Mouse (Mus musculus) heart, embryonic 11.5 days (tissue): ENCODE measurements around the gene Tab1. TPM values are rescaled to one million over a fixed set of nuclear protein-coding genes. Genes with fewer than 3 reads are reported as not detected.

Experiments used
- ATAC-seq: fragments of 200-750 bp; cut with Nextera tagmentation; replicated peaks from 2 replicates; pipeline ENCODE4 v1.8.0; 2017; ENCODE audit warnings: moderate library complexity; ENCODE audit not compliant: insufficient number of reproducible peaks, low FRiP score, low TSS enrichment
- H3K27ac ChIP-seq: fragments of 300-500 bp; sonication (generic); 2 replicates; pipeline ENCODE4 v1.5.1; 2014; ENCODE audit warnings: mild to moderate bottlenecking, low read depth, low read length
- H3K27me3 ChIP-seq: fragments of 300-500 bp; sonication (generic); 2 replicates; pipeline ENCODE4 v1.6.1; 2014; ENCODE audit warnings: mild to moderate bottlenecking, low read length, mixed read lengths; ENCODE audit not compliant: control insufficient read depth, insufficient read depth
- H3K36me3 ChIP-seq: fragments of 300-500 bp; sonication (generic); 2 replicates; pipeline ENCODE4 v1.6.1; 2014; ENCODE audit warnings: mild to moderate bottlenecking, low read length, moderate library complexity, mixed read lengths; ENCODE audit not compliant: control insufficient read depth, insufficient read depth
- H3K4me1 ChIP-seq: fragments of 300-500 bp; sonication (generic); 2 replicates; pipeline ENCODE4 v1.6.1; 2014; ENCODE audit warnings: low read length; ENCODE audit not compliant: control insufficient read depth, insufficient read depth
- H3K4me2 ChIP-seq: fragments of 300-500 bp; sonication (generic); 2 replicates; pipeline ENCODE4 v1.6.1; 2014; ENCODE audit warnings: mild to moderate bottlenecking, moderate library complexity
- H3K4me3 ChIP-seq: fragments of 300-500 bp; sonication (generic); 2 replicates; pipeline ENCODE4 v1.5.1; 2014; ENCODE audit warnings: low read depth, low read length
- H3K9ac ChIP-seq: fragments of 300-500 bp; sonication (generic); 2 replicates; pipeline ENCODE4 v1.6.1; 2014; ENCODE audit warnings: mild to moderate bottlenecking, low read depth, low read length, moderate library complexity
- H3K9me3 ChIP-seq: fragments of 300-500 bp; sonication (generic); replicated peaks from 2 replicates; pipeline ENCODE4 v1.6.1; 2016; ENCODE audit warnings: low read length; ENCODE audit not compliant: control insufficient read depth
- WGBS: fragments of 180-500 bp; shearing (Covaris S2); extraction: QIAGEN DNeasy Blood & Tissue Kit; methylation state at CpG from one replicate; pipeline ENCODE4 v1.1.7; 2014; ENCODE audit not compliant: insufficient replicate concordance; 5-methylcytosine and 5-hydroxymethylcytosine counted together
- polyA plus RNA-seq: library from polyadenylated mRNA; unstranded; fragments of >200 nt; fragmentation: Nextera tagmentation; extraction: Ambion mirVana; gene quantifications from 2 replicates; pipeline ENCODE4 v1.2.1, GENCODE M21; 2014

Tab1 gene
- polyA plus RNA-seq, 1 experiment from 2014 or later = 18.8 TPM

DNA sequence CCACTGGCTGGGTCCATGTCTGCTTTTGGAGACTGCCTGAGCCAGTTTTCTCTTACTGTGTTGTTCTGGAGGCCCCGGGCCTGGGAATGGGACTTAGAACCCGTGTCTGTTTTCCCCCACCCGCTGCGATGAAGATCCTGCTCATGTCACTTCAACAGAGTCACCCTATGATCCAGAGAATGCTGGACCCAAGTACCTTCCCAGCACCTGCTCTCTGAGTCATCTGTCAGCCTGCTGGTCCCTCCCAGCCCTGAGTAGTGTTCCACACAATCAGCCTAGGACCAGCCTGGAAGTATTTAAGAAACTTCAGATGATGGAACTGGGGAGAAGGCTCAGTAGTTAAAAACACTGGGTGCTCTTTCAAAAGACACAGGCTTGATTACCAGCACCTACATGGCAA lies 30.8 kb downstream of the Tab1 start:
- H3K9me3 ChIP-seq = no peaks in the 10 kb centered on the region
- H3K27ac ChIP-seq = no peak overlapping the region
- no peak for ATAC-seq
- no peak overlapping the region for H3K9ac ChIP-seq
- peaks cover 8% of the 10 kb centered on the region for H3K4me1 ChIP-seq
- 87% methylated on average over 4 of the region's 4 CpGs for whole genome bisulfite sequencing
- no peaks in the 10 kb centered on the region for H3K27me3 ChIP-seq
- H3K36me3 ChIP-seq = peaks cover 28% of the 10 kb centered on the region
- no peak overlapping the region for H3K4me2 ChIP-seq
- H3K4me3 ChIP-seq = no peak overlapping the region

DNA sequence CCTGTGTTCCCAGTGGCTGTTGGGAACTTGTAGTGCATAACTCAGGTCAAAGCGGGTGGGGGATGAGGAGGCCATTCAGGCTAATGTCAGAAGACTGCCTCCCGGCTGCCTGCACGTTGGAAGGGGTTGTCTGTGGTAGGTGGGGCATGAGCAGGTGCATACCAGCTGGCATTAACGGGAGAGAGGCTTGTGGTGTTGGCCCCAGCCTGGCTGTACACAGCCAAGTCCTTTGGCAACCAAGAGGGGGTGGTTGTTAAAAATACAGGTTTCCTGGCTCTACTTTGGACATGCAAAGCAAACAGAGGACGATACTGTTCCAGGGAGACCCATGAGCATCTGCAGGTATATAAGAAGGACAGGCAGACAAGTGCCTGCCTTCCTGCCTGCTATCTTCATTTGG lies 32.5 kb downstream of the Tab1 start:
- H3K27ac ChIP-seq = no peak overlapping the region
- H3K9me3 ChIP-seq = no peaks in the 10 kb centered on the region
- peaks cover 21% of the 10 kb centered on the region for H3K36me3 ChIP-seq
- H3K4me1 ChIP-seq = no peaks in the 10 kb centered on the region
- ATAC-seq = no peak
- no peak overlapping the region for H3K4me3 ChIP-seq
- H3K4me2 ChIP-seq = no peak overlapping the region
- H3K27me3 ChIP-seq = no peaks in the 10 kb centered on the region
- H3K9ac ChIP-seq = no peak overlapping the region
- WGBS = 58% methylated on average over 5 of the region's 5 CpGs

DNA sequence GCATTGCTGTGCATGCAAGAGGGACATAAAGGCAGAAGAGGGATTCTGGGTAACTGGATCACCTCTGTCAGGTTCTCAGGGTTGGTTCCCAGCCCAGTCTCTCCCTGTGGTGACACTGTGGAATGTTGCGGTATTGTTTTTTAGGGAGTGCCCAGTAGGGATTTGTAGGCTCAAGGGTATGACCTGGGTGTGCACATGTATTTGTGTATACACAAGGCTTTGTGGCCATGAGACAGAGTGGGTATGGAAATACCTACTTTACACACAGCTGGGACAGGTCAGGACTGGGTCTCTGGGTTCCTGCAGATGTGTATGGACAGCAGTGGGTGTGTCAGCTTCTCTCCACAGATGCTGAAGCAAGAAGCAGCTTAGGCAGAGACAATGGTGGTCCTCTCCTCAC lies 36.6 kb downstream of the Tab1 start:
- WGBS = 87% methylated on average over 1 of the region's 1 CpGs
- ATAC-seq = no peak
- H3K27me3 ChIP-seq = peaks cover 12% of the 10 kb centered on the region

DNA sequence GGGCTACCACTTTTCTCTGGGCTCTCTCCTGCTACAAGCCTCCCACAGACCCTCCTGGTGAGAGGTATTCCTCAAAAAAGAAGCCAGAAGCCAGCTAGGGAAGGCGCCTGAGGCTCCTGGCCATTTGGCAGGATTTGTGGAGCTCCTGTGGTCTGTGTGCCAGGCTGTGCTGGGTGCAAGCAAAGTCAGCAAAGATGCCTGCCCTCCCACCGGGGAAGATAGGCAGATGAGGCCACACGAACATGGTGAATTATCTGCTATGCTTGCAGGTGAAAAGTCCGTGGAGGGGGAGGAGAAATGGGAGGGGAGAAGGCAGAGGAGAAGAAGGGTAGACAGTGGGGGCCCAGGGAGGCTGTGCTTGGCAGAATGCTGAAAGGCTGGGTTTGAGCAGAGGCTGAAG lies 37.4 kb downstream of the Tab1 start:
- Histone ChIP-seq H3K4me3 (no peak overlapping the region), H3K4me2 (no peak overlapping the region), H3K9me3 (no peaks in the 10 kb centered on the region), H3K27ac (no peak overlapping the region), H3K36me3 (no peaks in the 10 kb centered on the region), H3K9ac (no peak overlapping the region), H3K4me1 (peaks cover 7% of the 10 kb centered on the region; the same call in 1 of the 2 replicates), H3K27me3 (peaks cover 18% of the 10 kb centered on the region)
- 30% methylated on average over 4 of the region's 4 CpGs for WGBS
- ATAC-seq = no peak

More for the DNA sequence above, 36.6 kb downstream of the Tab1 start:
- Histone ChIP-seq H3K9ac (no peak overlapping the region), H3K36me3 (no peaks in the 10 kb centered on the region), H3K4me2 (no peak overlapping the region), H3K4me3 (no peak overlapping the region), H3K27ac (no peak overlapping the region), H3K4me1 (peaks cover 7% of the 10 kb centered on the region; the same call in 1 of the 2 replicates), H3K9me3 (no peaks in the 10 kb centered on the region)

DNA sequence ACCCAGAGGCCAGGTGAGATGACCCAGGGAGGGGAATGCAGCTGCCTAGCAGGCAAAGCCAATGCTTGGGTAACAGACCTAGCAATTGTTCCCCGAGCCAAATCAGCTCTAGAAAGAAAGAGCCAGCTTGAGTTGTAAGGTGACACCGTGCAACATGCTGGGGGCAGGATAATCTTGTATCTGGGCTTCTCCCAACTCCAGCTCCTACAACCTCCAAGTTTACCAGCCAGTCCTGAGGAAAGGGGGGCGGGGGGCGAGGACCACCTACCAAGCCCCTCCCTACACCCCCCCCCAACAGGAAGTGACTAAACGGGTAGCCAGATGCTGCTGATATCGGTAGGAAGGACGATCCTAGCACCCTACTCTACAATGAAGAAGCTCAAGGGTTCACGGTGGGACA lies 38.4 kb downstream of the Tab1 start:
- H3K4me2 ChIP-seq = peak overlapping the region; percentile 12

DNA sequence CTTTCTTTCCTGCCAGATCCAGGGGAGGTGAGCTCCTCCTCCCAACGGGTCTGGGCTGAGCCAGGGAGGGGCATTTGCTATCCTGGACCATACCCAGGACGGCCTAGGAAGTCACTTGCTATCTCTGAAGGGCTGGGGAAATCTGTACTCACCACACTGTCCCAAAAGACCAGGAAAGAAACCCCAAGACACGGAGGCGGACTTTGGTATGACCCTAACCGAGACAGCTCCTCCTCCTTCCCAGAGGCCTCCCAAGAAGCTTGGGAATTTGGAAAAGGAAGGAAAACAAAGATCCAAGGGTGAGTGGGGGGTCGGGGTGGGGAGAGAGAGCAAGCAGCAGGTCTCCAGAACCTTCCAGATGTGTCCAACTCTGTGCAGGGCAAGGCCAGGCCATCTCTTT lies 38.9 kb downstream of the Tab1 start:
- no peak overlapping the region for H3K4me3 ChIP-seq
- H3K4me1 ChIP-seq = peaks cover 7% of the 10 kb centered on the region; the same call in 1 of the 2 replicates
- peaks cover 22% of the 10 kb centered on the region for H3K27me3 ChIP-seq
- no peak for ATAC-seq
- H3K4me2 ChIP-seq = no peak overlapping the region
- no peaks in the 10 kb centered on the region for H3K36me3 ChIP-seq
- no peak overlapping the region for H3K9ac ChIP-seq
- WGBS = 14% methylated on average over 6 of the region's 6 CpGs
- H3K9me3 ChIP-seq = no peaks in the 10 kb centered on the region
- H3K27ac ChIP-seq = no peak overlapping the region

More for the DNA sequence above, 38.4 kb downstream of the Tab1 start:
- WGBS = 2% methylated on average over 8 of the region's 8 CpGs
- Histone ChIP-seq H3K9ac (no peak overlapping the region), H3K27me3 (peaks cover 22% of the 10 kb centered on the region), H3K36me3 (no peaks in the 10 kb centered on the region), H3K4me3 (no peak overlapping the region), H3K9me3 (no peaks in the 10 kb centered on the region), H3K27ac (no peak overlapping the region), H3K4me1 (peaks cover 7% of the 10 kb centered on the region; the same call in 1 of the 2 replicates)
- no peak for ATAC-seq

DNA sequence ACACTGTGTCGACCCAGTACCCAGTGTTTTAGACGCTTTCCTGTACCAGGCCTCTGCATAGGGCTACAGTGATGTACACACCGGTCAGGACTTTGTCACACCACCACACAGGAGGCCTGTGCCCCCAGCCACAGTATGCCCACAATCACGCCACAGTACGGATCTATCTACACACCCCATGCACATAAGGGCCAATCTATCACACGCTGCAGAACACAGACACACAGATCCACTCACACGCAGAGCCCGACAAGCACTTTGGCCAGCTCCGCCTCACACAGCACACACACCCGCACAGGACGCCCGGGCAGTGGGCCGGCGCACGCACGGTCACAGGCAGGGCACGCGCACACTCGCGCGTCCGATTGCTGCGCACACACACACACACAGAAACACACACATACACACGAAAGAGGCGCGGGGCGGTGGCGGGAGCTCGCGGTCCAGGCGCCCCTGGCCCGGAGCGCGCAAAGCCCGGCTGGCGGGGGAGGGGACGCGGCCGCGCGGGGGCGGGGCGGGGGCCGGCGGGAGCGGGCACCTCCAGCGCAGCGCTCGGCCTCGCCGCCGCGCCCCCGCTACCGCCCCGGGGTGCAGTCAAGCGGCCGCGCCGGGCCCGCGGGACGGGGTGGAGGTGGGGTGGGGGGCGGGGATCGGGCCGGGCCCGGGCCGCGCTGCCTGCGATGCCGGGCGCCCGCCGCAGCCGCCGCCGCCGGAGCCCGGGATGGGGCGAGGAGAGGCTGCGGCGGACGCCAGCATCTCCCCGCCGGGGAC lies 40.3 kb downstream of the Tab1 start, which contains the start of gene Mgat3:
Mgat3 (plus strand) TSS at position 721 of the 771 bp plus-strand sequence.
- Histone ChIP-seq H3K27me3 (peaks cover 22% of the 10 kb centered on the region), H3K9ac (peak within 1 kb of the TSS; percentile 65), H3K4me3 (peak within 1 kb of the TSS; percentile 65), H3K4me2 (peak within 1 kb of the TSS; percentile 75), H3K27ac (no peak within 1 kb of the TSS; the same call in 1 of the 2 replicates), H3K4me1 (peaks cover 7% of the 10 kb centered on the region; the same call in 1 of the 2 replicates), H3K9me3 (no peaks in the 10 kb centered on the region), H3K36me3 (no peaks in the 10 kb centered on the region)
- ATAC-seq = peak; percentile 39
- WGBS = 4% methylated on average over 54 of the region's 85 CpGs

DNA sequence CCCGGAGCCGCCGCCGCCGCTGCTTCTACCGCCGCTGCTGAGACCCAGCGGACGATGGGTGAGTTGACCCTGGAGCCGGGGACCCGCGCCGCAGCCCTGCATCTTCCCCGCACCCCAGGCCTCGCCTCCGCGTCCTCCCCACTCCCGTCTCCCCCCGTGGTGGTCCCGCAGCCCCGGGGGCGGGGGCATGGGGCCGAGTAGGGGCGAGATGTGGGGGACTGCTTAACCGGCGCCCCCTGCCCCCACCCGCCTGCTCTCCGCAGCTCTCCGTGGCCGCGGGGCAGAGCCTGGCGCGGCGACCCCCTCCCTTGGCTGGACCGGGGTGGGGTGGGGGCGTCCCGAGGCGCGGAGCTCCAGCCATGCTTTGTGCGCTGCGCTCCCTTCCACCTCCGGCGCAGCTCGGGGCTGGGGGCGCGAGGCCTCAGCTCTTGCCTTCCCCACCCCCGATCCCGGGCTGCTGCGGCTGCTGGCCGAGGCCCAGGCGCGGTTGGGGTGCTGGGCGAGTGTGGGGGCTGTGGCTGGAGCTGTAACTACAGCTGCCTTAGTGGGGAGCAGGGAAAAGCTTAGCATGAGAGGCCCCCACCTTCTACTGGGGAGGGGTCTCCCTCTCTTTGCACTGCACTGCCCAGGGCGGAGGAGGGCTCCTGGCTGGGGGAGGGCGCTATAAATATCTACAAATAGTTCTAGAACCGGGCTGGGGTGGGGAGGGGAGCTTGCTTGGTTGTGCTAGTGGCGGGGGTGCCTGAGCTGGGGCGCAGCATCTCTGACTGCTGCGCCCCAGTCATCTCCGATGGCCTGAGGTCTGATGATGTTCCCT lies 41.1 kb downstream of the Tab1 start:
- peak overlapping the region; percentile 65 for H3K4me3 ChIP-seq
- peak; percentile 47; the same call in 1 of the 2 replicates for ATAC-seq
- H3K9ac ChIP-seq = peak overlapping the region; percentile 65

More for the DNA sequence above, 41.1 kb downstream of the Tab1 start:
- Histone ChIP-seq H3K4me1 (peaks cover 7% of the 10 kb centered on the region; the same call in 1 of the 2 replicates), H3K36me3 (no peaks in the 10 kb centered on the region), H3K4me2 (peak overlapping the region; percentile 75), H3K27me3 (peaks cover 22% of the 10 kb centered on the region), H3K9me3 (no peaks in the 10 kb centered on the region), H3K27ac (no peak overlapping the region; the same call in 1 of the 2 replicates)
- WGBS = under 1% methylated on average over 30 of the region's 60 CpGs
